Mouse (Mus musculus) naive thymus-derived CD4-positive, alpha-beta T cell, adult 2 months (primary cell): ENCODE data around the gene Zkscan14.
"Not testable (repeated sequence)": the region's sequence is repeated elsewhere in the genome, so short reads cannot be mapped to it uniquely, and the experiment has no call there.

Experiments
- DNase-seq: peaks from one replicate; pipeline ENCODE4 v3.0.0-alpha.2; 2011; ENCODE audit warnings: low read depth

Zkscan14 gene

DNA sequence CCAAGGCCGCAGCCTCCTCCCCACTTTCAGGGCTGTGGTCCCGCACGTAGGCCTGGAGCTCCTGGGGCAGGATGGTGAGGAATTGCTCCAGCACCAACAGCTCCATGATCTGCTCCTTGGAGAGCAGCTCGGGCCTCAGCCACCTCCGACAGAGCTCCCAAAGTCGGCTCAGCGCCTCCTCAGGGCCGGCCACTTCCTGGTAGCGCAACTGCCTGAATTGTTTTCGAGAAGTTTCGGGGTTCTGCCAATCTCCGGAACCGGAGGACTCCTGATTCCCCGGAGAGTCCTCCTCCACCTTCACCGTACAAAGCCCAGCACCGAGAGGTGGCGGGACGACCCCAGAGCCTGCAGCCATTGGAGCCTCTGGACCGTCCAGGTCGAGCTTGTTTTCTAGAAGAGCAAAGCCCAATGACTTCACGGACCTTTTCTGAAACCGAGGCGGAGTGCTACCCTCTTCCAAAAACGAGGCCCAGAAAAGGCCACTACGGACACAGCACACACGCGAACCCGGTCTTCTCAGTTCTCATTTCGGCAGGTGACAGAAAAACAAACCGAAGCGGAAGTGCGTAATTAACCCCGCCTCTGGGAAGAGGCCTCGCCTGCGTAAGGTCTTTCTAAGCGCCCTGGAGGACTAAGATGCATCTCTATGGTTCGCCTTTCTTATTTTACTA lies at the start of gene Zkscan14:
Zkscan14 (minus strand) TSS at position 548 of the 671 bp plus-strand sequence.
- peak; percentile 90 for DNase-seq

DNA sequence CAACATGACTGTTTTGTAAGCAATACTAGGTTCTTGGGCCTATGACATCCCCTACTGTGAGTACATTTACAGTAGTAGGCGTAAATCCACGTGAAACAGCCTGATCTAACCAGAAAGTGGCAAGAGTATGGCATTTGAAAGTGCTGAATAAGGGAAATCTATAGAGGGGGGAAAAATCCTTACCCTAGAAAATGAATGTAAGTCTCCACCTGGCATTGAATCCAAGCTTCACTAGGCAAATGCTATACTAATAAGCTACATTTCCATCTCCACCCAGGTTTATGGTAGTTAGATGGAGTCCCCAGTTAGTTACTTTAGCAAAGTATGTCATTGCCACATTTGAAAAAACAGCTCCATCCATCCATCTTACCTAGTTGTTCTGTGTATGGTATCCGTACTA lies 47.9 kb upstream of the Zkscan14 start:
- DNase-seq, result no peak

DNA sequence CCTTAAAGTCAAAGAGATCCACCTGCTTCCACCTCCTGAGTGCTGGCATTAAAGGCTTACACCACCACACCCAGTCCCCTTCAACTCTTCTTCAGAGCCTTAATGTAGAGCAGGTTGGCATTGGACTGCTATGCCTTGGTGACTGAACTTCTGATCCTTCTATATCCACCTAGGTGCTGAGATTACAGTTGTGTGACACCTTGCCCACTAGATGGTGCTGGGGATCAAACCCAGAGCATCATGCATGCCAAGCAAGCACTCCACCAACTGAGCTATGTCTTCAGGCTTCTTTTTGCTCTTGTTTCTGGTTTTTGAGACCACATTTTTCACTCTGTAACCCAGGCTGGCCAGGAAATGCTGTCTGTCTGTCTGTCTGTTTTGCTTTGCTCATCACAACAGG lies 33.0 kb upstream of the Zkscan14 start:
- peak; percentile 64 for DNase-seq

DNA sequence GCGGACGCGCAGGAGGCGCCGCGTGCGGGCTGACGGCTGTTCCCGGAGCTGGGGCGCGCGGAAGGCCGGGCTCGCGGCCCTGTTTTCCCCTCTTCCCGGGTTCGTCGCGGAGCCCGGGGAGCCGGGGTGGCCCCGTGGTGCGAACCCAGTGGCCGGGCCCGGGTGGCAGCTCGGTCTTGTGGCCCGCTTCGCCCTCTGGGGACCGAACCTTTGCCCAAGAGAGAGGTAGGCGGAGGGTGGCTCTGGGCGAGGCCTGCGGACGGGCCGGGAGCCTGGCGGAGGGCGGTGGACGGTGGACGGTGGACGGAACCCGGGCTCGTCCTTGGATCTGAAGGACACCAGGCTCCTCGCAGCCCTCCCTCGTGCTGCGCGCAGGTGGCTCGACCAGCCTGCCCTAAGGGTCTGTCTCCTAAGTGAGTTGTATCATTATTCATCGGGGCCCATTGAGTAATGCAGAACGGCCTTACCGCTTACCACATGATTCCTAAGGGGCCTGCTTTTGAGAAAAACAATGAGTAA lies 30.3 kb upstream of the Zkscan14 start:
- no peak for DNase-seq

DNA sequence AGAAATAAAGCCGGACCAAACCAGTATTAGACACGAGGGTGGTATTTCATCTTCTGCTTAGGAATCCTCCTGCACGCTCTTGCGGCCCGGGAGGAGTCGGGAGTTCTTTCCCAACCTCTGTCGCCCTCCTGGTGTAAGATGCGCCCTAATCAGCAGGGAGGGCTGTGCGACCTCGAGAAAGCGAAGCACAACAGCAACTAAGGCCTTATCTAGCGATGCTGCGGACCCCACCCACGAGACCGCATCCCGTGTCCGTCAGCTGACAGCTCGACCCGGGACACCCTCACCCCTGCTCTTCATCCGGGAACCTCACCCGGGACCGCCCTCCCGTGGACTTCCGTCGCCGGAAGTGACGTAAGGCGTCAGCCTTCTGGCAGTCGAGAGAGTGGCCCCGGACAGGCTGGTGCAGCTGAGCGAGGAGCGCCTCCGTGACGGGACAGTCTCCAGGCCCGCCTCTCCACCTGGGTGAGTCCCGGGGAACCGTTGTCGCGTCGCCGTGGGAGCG lies 29.8 kb upstream of the Zkscan14 start, which contains the start of gene Zfp655:
Zfp655 (plus strand) TSS at position 349 of the 505 bp plus-strand sequence.
- DNase-seq, result peak; percentile 98

DNA sequence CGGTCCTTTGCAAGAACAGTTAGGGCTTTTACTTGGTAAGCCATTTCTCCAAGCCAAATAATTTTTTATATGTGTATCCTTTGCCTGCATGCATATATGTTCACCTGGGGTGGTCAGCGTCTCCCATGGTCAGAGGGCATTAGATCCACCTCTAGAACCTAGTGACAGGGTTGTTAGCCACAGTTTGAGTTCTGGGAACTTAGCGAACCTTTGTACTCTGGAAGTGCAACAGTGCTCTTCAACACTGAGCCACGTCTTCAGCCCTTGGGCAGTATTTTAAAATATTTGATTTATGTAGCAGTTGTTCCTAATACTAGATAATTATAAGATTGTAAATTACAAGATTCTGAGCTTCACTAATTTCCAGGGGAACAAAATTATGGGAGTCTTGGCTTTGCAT lies 29.0 kb upstream of the Zkscan14 start:
- no peak for DNase-seq

DNA sequence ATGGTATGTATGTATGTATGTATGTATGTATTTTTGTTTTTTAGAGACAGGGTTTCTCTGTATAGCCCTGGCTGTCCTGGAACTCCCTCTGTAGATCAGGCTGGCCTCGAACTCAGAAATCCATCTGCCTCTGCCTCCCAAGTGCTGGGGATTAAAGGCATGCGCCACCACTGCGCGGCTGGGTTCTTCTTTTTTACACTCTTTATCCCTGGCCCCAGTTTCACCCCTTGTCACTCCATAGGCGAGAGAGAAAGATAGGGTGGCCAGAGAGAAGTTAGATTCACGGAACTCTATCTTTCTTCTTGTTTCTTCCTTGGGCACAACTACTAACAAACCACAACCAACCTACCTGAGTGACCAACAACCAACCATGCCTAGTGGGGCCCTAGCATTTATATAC lies 27.6 kb upstream of the Zkscan14 start:
- not testable (repeated sequence) for DNase-seq

DNA sequence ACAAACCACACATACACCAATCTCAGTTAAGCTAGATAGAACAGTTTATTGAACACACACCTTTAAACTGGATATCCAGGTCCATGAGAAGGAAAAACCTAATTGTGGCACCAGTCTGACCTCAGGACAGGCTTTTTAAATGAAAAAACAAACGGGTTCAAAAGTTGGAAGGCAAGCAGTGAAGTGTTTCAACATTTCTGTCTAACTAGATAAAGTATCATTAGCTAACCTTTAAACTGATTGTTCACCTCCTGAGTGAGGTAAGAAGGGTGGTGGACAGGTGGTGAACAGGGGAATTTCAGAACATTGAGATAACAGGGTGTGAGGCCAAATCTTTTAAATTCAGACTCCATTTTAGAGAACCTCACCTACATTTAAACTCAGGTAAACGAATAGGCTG lies 24.8 kb upstream of the Zkscan14 start:
- DNase-seq, result no peak

DNA sequence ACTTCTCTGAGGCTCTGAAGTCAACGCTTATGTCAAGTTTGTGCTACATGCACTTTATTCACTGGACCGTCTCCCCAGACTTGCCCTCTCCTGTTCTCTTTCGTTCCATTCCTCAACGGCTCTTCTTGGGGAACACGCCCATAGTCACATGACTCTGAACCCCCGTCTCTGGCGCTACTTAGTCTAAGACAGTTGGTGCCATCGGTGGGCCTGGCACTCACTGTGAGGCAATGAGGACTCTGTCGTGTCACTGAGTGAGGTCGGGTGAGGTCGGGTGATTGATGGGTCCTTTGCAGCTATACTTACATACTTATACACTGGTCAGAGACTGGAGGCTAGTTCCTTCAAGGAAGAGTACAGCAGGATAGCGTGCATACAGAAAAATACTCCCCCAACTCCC lies 21.7 kb upstream of the Zkscan14 start:
- DNase-seq, result no peak

DNA sequence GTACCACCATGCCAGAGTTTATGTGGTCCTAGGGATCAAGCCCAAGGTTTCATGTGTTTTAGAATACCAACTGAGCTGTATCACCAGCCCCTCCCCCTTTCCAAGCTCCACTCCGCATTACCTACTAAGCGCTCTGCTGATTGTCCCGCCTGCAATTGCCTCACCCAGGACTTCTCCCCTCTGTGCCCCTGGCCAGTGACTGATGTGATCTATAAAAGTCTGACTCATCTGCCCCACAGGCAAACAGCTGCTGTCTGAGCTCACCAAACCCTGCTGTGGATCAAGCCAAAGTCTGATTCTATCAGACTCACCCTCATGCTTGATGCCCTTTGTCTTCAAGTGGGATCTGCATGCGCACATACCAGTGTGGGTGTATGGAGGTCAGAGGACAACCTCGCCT lies 21.2 kb upstream of the Zkscan14 start:
- DNase-seq, result no peak

DNA sequence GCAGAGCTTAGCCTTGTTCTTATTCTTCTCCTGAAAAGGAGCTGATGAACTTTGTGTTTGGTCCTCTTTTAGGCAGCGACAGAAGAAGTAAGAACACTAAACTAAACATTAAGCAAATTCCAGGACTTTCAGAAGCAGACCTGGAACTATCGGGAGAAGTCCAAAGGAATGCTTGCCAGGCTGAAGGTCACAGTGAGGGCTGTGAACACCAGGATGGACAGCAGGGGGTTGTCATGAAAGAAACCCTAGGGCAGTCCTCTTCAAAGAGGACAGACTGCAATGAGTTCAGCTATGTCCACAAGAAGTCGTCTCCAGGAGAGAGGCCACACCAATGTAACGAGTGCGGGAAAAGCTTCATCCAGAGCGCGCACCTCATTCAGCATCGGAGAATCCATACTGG lies 18.3 kb upstream of the Zkscan14 start:
- DNase-seq, result no peak

DNA sequence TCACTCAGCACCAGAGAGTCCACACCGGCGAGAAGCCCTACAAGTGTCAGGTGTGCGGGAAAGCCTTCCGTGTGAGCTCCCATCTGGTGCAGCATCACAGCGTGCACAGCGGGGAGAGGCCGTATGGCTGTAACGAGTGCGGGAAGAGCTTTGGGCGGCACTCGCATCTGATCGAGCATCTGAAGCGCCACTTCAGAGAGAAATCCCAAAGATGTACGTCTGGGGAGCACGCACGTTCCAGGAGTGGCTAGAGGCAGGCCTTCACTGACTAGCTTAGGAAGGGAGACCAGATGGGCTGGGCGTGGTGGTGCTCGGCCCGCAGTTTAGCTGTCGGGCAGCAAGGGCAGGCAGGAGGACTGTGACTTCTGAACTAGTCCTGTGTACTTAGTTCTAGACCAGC lies 17.0 kb upstream of the Zkscan14 start:
- no peak for DNase-seq

DNA sequence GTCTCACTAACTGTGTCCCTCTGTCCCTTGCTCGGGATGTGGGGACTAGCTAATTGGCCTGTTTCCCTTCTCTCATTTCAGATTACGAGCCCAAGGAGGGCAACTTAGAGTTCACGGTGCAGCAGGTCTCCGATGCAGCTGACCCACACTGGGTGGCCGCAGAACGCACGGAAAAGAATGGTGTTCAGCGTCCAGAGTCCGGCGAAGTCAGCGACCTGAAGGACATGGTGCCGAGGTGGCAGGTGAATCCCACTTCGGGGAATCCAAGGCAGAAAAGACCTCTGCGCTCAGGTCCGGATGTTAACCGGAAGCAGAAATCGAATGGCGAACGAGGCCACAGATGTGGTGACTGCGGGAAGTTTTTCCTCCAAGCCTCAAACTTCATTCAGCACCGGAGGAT lies 16.5 kb upstream of the Zkscan14 start:
- no peak for DNase-seq

DNA sequence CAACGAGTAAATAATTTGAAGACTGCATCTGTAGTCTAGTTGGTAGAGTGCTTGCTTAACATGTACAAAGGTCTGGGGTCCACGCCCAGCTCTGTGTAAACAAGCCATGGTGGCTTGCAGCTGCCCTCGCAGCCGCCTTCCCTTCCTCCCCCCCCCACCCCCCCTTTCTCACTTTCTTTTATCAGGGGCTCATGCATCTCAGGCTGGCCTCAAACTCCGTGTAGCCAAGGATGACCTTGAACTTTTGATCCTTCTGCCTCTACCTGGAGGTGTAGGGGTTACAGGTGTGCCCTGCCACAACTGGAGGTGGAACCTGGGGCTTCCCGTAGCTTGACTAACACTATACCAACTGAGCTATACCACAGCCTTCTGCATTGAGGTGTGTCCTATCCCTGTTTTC lies 16.1 kb upstream of the Zkscan14 start:
- no peak for DNase-seq

DNA sequence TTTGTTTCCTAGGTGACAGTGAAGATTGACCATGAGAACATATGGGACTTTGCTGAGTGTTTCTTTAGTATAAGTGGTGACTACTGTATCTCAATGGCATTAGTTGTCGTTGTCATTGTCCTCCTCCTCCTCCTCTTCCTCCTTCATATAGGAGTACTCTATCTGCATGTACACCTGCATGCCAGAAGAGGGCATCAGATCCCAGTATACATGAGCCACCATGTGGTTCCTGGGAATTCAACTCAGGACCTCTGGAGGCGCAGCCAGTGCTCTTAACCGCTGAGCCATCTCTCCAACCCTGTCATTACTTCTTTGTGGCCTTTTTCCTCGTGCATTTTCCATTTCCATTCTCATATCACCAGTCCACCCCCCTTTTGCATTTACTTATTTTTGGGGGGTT lies 13.0 kb upstream of the Zkscan14 start:
- no peak for DNase-seq

DNA sequence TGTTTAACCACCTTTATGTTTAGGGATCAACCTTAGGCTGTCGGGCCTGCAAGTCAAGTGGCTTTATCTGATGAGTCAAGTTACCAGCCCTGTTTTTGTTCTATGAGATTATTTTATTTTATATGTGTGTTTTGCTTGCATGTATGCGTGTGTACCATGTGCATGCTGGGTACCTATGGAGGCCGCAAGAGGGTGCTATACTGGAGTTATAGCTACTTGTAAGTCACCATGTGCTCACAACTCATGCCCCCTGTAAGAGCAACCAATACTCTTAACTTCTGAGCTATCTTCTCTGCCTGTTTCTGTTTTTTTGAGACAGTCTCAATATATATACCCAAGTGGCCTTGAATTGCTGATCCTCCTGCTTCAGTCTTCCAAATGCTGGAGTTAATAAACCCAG lies 11.8 kb upstream of the Zkscan14 start:
- no peak for DNase-seq

DNA sequence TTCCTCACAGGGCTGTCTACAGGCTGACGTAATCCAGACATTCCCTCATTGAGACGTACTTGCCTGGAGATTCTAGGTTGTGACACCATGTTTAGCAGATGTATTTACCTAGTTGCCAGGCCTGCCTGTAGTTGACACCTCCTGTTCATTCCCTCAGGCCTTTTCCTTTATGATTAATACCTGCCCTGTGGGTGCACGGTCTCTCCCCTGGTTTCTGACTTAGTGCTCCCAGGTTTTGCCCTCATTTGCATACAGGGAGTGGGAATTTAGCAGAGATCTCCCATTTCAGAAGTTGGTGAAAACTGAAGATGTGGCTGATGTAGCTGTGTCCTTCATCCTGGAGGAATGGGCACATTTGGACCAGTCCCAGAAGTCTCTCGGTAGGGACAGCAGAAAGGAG lies 10.5 kb upstream of the Zkscan14 start:
- no peak for DNase-seq

DNA sequence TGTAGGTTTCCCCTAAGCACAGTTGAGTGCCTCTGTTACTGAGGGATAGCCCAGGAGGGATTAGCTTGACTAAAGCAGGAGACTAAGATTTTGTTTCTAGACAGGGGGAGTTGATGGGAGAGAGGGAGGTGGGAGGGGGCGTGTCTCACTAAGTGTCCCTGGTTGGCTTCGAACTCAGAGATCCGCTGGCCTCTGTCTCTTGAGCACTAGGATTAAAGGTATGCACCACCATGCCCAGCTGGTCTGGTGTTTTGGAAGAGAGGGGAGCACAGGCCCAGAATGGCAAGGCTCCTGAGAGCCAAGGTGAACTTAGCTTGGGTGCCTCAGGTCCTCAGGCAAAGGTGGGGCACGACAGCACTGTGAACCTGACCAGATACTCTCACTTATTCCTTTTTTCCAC lies 9.7 kb upstream of the Zkscan14 start:
- no peak for DNase-seq

DNA sequence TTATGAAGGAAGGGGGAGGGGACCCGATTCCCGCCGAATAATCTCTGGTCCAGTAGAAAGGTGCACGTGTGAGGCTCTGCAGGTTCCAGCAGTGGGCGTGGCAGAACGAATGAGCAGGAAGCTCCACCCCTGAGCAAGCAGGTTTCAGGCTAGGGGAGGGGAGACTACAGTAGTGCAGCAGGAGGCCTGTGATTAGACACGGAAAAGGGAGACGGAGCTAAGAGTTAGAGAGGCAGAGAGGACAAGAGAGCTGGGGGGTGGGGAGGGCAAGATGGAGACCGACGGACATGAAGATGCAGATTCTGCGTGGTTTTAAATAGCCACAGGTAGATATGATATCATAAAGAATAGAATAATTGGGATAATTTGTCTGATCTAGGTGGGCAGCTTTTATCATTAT lies 6.7 kb upstream of the Zkscan14 start:
- not testable (repeated sequence) for DNase-seq

DNA sequence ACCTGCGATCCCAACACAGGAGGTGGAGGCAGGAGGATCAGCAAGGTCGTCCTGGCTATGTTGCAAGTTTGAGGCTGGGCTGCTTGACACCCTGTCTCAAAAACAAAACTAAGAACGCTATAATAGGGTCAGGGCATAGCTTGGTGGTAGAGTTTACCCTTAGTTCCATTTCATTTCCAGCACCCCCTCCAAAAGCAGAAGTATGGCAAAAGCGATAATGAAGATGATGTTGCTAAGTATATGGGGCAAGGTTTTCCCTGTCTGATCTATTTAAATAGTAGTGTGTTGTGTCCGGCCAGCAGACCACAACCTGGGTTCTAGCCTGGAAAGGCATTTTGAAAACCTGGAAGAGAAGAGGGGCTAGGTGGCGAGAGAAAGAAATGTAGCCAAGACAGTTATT lies 6.3 kb upstream of the Zkscan14 start:
- no peak for DNase-seq

DNA sequence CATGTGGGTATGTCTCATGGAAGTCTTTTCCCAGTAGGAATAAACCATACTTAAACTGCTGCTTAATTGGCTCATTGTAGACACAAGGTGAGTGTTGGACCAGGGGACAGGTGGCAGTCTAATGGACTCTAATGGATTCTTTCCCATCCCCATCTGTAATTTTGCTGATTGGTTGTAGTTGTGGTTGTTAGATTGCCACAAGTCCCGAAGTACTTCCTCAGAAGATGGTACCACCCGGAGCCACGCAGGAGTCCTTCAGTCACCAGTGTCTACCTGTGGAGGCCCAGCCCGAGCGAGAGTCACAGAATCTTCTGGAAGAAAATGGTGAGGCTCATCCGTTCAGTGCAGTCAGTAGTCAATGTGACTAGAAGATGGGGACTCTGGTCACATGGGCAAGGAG lies 5.7 kb upstream of the Zkscan14 start:
- DNase-seq, result no peak

DNA sequence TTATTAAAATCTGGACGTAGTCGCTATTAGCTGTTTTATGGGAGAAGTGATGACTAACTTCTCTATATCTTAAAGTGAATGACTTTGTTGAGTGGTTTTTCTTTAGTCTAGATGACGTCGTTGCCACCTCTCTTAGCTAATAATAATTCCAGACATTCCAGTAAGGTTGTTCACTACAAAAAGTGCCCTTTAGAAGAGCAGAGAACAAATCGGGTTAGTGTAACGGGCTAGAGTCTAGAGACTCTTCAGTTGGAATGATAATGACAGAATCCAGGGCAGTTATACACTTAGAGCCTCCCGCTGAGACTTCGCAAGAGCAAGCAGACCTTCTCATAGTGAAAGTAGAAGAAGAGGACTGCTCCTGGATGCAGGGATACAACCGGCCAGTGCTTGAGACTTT lies 3.4 kb upstream of the Zkscan14 start:
- DNase-seq, result peak; percentile 26

DNA sequence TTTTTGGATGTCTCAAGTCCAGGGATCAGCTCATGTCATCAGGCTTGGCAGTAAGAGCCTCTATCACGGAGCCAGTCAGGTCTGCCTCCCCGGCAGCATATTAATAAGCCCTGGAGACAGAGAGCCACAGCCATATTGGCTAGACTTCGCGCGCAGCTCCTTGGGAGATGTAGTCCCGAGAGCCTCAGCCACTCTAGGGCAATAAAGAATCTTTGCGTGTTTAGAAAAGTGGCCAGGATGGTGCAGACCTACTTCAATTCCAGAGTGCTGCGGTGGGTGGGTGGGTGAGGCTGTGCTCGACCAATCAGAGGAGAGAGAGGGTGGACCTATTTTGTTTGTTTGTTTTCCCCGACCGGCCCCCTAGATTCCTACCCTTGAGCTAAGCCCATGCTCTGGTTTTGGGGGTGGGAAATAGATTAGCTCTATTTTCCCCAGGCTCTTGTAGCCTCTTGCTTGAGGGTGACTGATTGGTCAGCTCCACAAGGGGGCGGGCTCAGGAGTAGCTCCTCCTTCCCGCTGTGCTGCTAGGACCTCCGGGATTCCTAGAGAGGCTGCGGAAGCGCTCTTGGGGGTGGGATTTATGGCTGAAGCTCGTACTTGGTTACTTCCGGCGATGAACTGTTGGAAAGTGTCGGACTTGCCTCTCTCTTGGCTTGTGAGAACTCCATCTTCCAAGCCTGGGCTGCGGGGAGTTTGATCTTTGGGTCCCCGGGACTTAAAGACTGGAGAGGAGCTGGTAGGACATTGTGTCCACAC lies 2.4 kb upstream of the Zkscan14 start, which contains the start of gene Zkscan5:
Zkscan5 (plus strand) TSS at position 627 of the 756 bp plus-strand sequence.
- peak; percentile 97 for DNase-seq
